Mouse (Mus musculus): ENCODE results near the gene Reck. TPM values are rescaled to one million over a fixed set of nuclear protein-coding genes. Genes with fewer than 3 reads are reported as not detected.

The Reck gene
- 11.9 TPM for polyA plus RNA-seq (2014; fragmentation: Illumina TruSeq; extraction: RNeasy Lipid Tissue Mini Kit (QIAGEN cat#74804); ENCODE audit: low read depth, low replicate concordance)

DNA sequence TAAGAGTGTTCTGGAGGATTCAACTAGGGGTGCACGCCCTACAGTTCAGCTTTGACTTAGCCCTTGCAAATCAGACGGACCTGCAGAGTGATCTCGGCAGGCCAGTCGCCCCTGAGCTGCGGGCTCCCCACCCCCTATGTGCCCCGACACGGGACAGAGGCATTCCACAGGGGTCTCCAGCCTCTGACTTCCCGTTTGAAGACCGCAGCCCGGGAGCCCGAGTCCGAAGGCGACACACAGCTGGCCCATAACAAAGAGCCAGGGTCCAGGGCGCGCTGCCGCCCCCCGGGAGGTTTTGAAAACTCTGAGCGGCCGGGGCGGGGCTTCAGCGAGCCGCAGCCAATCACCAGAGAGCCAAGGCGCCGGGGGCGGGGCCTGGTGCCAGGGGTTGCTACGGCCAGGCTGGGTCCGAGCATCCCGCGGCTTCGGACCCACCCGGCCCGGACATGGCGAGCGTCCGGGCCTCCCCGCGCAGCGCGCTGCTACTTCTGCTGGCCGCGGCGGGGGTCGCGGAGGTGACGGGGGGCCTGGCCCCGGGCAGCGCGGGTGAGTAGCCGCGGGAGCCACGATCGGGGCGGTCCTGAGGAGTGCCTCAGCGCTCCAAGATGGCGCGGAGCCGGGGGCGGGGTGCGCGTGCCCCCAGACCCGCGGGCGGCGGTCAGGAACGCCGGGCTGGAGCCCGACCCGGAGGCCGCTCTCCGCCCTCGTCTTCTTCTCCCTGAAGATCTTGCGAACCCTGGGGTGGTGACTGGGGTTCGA is at the start of gene Reck:
Reck (plus strand) TSS at position 371 of the 759 bp plus-strand sequence.

DNA sequence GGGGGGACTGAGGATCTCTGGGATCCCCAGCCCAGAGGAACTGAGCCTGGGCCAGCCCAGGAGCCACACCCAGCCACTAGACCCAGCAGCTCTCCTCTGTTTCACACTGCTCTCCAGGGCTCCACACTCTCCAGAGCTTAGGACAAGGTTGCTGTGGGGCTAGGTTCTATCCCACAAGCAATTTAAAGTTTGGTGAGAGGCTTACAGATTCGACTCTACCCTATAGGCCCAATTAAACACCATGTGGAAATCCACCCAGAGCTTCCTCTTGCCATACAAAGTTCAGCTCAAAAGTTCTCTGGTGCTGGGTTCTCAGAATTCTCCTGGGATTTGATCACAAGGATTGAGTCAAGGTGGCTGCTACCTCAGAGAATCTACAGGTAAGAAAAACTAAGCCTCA is 35.2 kb upstream of the Reck start, which contains the start of gene Olfr157:
Olfr157 (minus strand) TSS at position 101 of the 400 bp plus-strand sequence.

DNA sequence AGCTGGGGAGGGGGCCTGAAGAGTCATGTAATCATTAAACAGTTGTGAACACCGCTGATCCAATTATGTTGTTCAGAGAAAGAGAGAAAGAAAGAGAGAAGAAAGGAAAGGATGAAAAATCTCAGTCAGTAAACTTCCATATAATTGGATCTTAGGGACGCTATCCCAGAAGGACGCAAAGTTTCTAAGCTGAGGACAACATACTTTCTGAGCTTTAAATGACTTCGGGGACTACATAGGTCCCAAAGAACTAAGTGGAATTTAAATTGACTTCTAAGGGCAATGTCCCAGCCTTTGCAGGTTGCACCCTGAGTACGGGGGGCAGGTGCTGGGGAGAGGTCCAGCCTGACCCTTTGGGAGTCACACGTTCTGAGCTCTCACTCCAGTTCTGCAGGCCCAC is 24.1 kb upstream of the Reck start, which contains the start of gene Olfr155:
Olfr155 (plus strand) TSS at position 301 of the 400 bp plus-strand sequence.

DNA sequence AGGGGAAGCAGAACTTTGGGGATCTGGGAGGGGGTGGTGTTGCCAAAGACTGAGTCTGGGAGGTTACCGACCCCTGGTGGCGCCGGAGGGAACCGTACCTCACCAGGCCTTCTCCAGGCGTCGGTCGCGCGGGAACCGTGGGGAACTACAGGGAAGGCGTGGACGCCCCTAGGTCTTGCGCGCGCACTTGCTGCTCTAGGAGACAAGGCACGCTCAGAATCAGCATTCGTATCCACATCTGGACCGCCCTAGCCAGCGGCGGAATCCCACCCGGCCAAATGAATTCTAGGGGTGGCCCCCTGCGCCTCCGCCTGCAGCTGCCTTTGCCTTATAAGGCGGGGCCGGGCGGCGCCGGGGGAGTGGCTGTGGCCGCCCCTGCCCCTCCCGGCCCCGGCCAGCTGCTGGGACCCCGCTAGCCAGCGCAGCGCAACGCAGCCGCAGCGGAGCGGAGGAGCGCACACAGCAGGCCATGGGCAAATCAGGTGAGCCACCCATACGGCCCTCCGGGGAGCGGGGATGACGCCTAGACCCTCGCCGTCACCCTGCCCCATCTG is 82.0 kb downstream of the Reck start, which contains the start of gene Glipr2:
Glipr2 (plus strand) TSS at position 110 of the 554 bp plus-strand sequence.

DNA sequence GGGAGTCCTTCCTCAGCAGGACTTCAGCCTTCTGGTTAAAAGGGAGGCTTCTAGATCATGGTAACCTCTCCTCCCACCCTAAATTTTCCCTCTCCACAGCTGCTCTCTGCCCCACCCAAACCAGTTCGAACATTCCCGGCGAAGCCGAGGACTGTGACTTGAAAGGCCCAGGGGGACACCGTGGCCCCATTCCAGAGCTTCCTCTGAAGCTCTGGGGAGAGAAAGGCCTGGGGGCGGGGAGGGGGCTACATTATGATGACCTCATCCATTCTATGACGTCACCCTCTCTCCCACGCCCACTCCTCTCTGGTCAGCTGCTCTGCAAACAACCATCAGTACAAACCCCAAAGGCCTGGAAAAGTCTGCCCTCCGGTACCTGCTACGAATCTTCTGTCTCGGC is 107.9 kb downstream of the Reck start, which contains the start of gene Ccin:
Ccin (plus strand) TSS at position 303 of the 400 bp plus-strand sequence.

Other genes with a start within 250 kb of the Reck start
- gene Npr2, start 243.6 kb upstream of the Reck start, polyA plus RNA-seq (2014; fragmentation: Illumina TruSeq; extraction: RNeasy Lipid Tissue Mini Kit (QIAGEN cat#74804); ENCODE audit: low read depth, low replicate concordance) = 30.2 TPM
- 3.8 TPM for gene Spag8, start 221.9 kb upstream of the Reck start, polyA plus RNA-seq (2014; fragmentation: Illumina TruSeq; extraction: RNeasy Lipid Tissue Mini Kit (QIAGEN cat#74804); ENCODE audit: low read depth, low replicate concordance)
- gene Hint2, start 219.1 kb upstream of the Reck start, polyA plus RNA-seq (2014; fragmentation: Illumina TruSeq; extraction: RNeasy Lipid Tissue Mini Kit (QIAGEN cat#74804); ENCODE audit: low read depth, low replicate concordance) = 120 TPM
- 11.5 TPM for gene Tmem8b, start 206.6 kb upstream of the Reck start, polyA plus RNA-seq (2014; fragmentation: Illumina TruSeq; extraction: RNeasy Lipid Tissue Mini Kit (QIAGEN cat#74804); ENCODE audit: low read depth, low replicate concordance)
- 4.8 TPM for gene Fam221b, start 206.4 kb upstream of the Reck start, polyA plus RNA-seq (2014; fragmentation: Illumina TruSeq; extraction: RNeasy Lipid Tissue Mini Kit (QIAGEN cat#74804); ENCODE audit: low read depth, low replicate concordance)
- not detected for gene Olfr70, start 174.7 kb upstream of the Reck start, polyA plus RNA-seq (2014; fragmentation: Illumina TruSeq; extraction: RNeasy Lipid Tissue Mini Kit (QIAGEN cat#74804); ENCODE audit: low read depth, low replicate concordance)
- gene Olfr71, start 165.3 kb upstream of the Reck start, polyA plus RNA-seq (2014; fragmentation: Illumina TruSeq; extraction: RNeasy Lipid Tissue Mini Kit (QIAGEN cat#74804); ENCODE audit: low read depth, low replicate concordance) = not detected
- 13.1 TPM for gene Hrct1, start 148.3 kb upstream of the Reck start, polyA plus RNA-seq (2014; fragmentation: Illumina TruSeq; extraction: RNeasy Lipid Tissue Mini Kit (QIAGEN cat#74804); ENCODE audit: low read depth, low replicate concordance)
- 4.6 TPM for gene Spaar, start 145.5 kb upstream of the Reck start, polyA plus RNA-seq (2014; fragmentation: Illumina TruSeq; extraction: RNeasy Lipid Tissue Mini Kit (QIAGEN cat#74804); ENCODE audit: low read depth, low replicate concordance)
- not detected for gene Olfr159, start 104.5 kb upstream of the Reck start, polyA plus RNA-seq (2014; fragmentation: Illumina TruSeq; extraction: RNeasy Lipid Tissue Mini Kit (QIAGEN cat#74804); ENCODE audit: low read depth, low replicate concordance)
- not detected for gene Olfr156, start 51.6 kb upstream of the Reck start, polyA plus RNA-seq (2014; fragmentation: Illumina TruSeq; extraction: RNeasy Lipid Tissue Mini Kit (QIAGEN cat#74804); ENCODE audit: low read depth, low replicate concordance)
- not detected for gene Olfr157, start 35.3 kb upstream of the Reck start, polyA plus RNA-seq (2014; fragmentation: Illumina TruSeq; extraction: RNeasy Lipid Tissue Mini Kit (QIAGEN cat#74804); ENCODE audit: low read depth, low replicate concordance)
- not detected for gene Olfr155, start 24.0 kb upstream of the Reck start, polyA plus RNA-seq (2014; fragmentation: Illumina TruSeq; extraction: RNeasy Lipid Tissue Mini Kit (QIAGEN cat#74804); ENCODE audit: low read depth, low replicate concordance)
- 12.9 TPM for gene Glipr2, start 81.9 kb downstream of the Reck start, polyA plus RNA-seq (2014; fragmentation: Illumina TruSeq; extraction: RNeasy Lipid Tissue Mini Kit (QIAGEN cat#74804); ENCODE audit: low read depth, low replicate concordance)
- 2.3 TPM for gene Ccin, start 108.0 kb downstream of the Reck start, polyA plus RNA-seq (2014; fragmentation: Illumina TruSeq; extraction: RNeasy Lipid Tissue Mini Kit (QIAGEN cat#74804); ENCODE audit: low read depth, low replicate concordance)
- gene Clta, start 128.9 kb downstream of the Reck start, polyA plus RNA-seq (2014; fragmentation: Illumina TruSeq; extraction: RNeasy Lipid Tissue Mini Kit (QIAGEN cat#74804); ENCODE audit: low read depth, low replicate concordance) = 242 TPM
- gene Gne, start 208.6 kb downstream of the Reck start, polyA plus RNA-seq (2014; fragmentation: Illumina TruSeq; extraction: RNeasy Lipid Tissue Mini Kit (QIAGEN cat#74804); ENCODE audit: low read depth, low replicate concordance) = 79.5 TPM

Data from adipose tissue, adult 10 weeks (tissue).